Mouse (Mus musculus) heart, embryonic 14.5 days (tissue): ENCODE results near the gene Guca2b. TPM values are rescaled to one million over a fixed set of nuclear protein-coding genes. Genes with fewer than 3 reads are reported as not detected.
A peak's percentile ranks its signal among the peaks of the same experiment; 100 is the strongest.

Experiments used
- ATAC-seq: fragments of 200-750 bp; cut with Nextera tagmentation; 2 replicates; pipeline ENCODE4 v1.8.0; 2017; ENCODE audit warnings: low read depth, moderate TSS enrichment; ENCODE audit not compliant: insufficient number of reproducible peaks, insufficient read depth, low FRiP score
- H3K27ac ChIP-seq, 2 experiments: fragments of 200-500 bp in 1 of 2; fragments of 300-500 bp in 1 of 2; sonication (generic) in 1 of 2; replicated peaks in 1 of 2; 2 replicates each; pipeline ENCODE4 v1.5.1; 2012 to 2014; ENCODE audit warnings: low read depth in 2 of 2, low read length in 2 of 2, control low read depth in 1 of 2, mild to moderate bottlenecking in 1 of 2, mixed read lengths in 1 of 2; ENCODE audit not compliant: control insufficient read depth in 1 of 2, insufficient read depth in 1 of 2
- H3K27me3 ChIP-seq: fragments of 300-500 bp; sonication (generic); 2 replicates; pipeline ENCODE4 v1.6.1; 2014; ENCODE audit warnings: mild to moderate bottlenecking, low read length, control low read depth; ENCODE audit not compliant: control insufficient read depth, insufficient read depth
- H3K36me3 ChIP-seq: fragments of 300-500 bp; sonication (generic); 2 replicates; pipeline ENCODE4 v1.6.1; 2014; ENCODE audit warnings: mild to moderate bottlenecking, control low read depth, low read length, mixed read lengths; ENCODE audit not compliant: control insufficient read depth, insufficient read depth
- H3K4me1 ChIP-seq, 2 experiments: fragments of 200-500 bp in 1 of 2; fragments of 300-500 bp in 1 of 2; sonication (generic) in 1 of 2; 2 replicates each; pipeline ENCODE4 v1.6.1; 2012 to 2014; ENCODE audit warnings: low read length in 2 of 2, control low read depth in 1 of 2, mixed read lengths in 1 of 2; ENCODE audit not compliant: control insufficient read depth in 2 of 2, insufficient read depth in 2 of 2
- H3K4me2 ChIP-seq: fragments of 300-500 bp; sonication (generic); 2 replicates; pipeline ENCODE4 v1.6.1; 2014; ENCODE audit warnings: mild to moderate bottlenecking, low read length
- H3K4me3 ChIP-seq, 2 experiments: fragments of 200-500 bp in 1 of 2; fragments of 300-500 bp in 1 of 2; sonication (generic) in 1 of 2; 2 replicates each; pipeline ENCODE4 v1.5.1; 2012 to 2014; ENCODE audit warnings: low read length in 2 of 2, mild to moderate bottlenecking in 2 of 2, control low read depth in 1 of 2, low read depth in 1 of 2, moderate library complexity in 1 of 2; ENCODE audit not compliant: control insufficient read depth in 1 of 2, insufficient read depth in 1 of 2
- H3K9ac ChIP-seq: fragments of 300-500 bp; sonication (generic); 2 replicates; pipeline ENCODE4 v1.6.1; 2014; ENCODE audit warnings: mild to moderate bottlenecking, low read length
- H3K9me3 ChIP-seq: fragments of 300-500 bp; sonication (generic); 2 replicates; pipeline ENCODE4 v1.6.1; 2016; ENCODE audit warnings: low read length, control low read depth; ENCODE audit not compliant: control insufficient read depth
- WGBS: fragments of 180-500 bp; shearing (Covaris S2); extraction: QIAGEN DNeasy Blood & Tissue Kit; methylation state at CpG from one replicate; pipeline ENCODE4 v1.1.7; 2014; 5-methylcytosine and 5-hydroxymethylcytosine counted together
- polyA plus RNA-seq: library from polyadenylated mRNA; unstranded; fragments of >200 nt; fragmentation: Nextera tagmentation; extraction: Ambion mirVana; gene quantifications from 2 replicates; pipeline ENCODE4 v1.2.1, GENCODE M21; 2014

Guca2b gene
- polyA plus RNA-seq, 1 experiment from 2014 or later, result not detected

GRCm38 (mm10) chr4:119666116-119666515, 7.4 kb upstream of the Guca2b start:
- Histone ChIP-seq H3K36me3 (no peaks in the 10 kb centered on the region), H3K27me3 (no peaks in the 10 kb centered on the region), H3K4me3 (no peak overlapping the region), H3K9me3 (no peaks in the 10 kb centered on the region), H3K4me2 (no peak overlapping the region), H3K9ac (peak overlapping the region; percentile 5; the same call in 1 of the 2 replicates), H3K27ac (peak overlapping the region in 1 of 2 experiments; percentile 50; a peak in 2 of 4 replicates), H3K4me1 (peaks cover 26 to 42% of the 10 kb centered on the region in 2 experiments)
- ATAC-seq, result no peak
- WGBS, result 28% methylated on average over 8 of the region's 8 CpGs

GRCm38 (mm10) chr4:119665166-119665565, 6.4 kb upstream of the Guca2b start:
- H3K27ac ChIP-seq, result no peak overlapping the region
- no peaks in the 10 kb centered on the region for H3K36me3 ChIP-seq
- 93% methylated on average over 2 of the region's 2 CpGs for WGBS
- H3K9ac ChIP-seq, result no peak overlapping the region
- peaks cover 27 to 42% of the 10 kb centered on the region in 2 experiments for H3K4me1 ChIP-seq
- H3K4me3 ChIP-seq, result no peak overlapping the region
- no peaks in the 10 kb centered on the region for H3K9me3 ChIP-seq
- ATAC-seq, result no peak
- H3K4me2 ChIP-seq, result no peak overlapping the region
- H3K27me3 ChIP-seq, result no peaks in the 10 kb centered on the region

GRCm38 (mm10) chr4:119663409-119664095, 4.8 kb upstream of the Guca2b start:
- Histone ChIP-seq H3K9ac (no peak overlapping the region), H3K27me3 (no peaks in the 10 kb centered on the region), H3K4me1 (peaks cover 27 to 42% of the 10 kb centered on the region in 2 experiments), H3K27ac (peak overlapping the region; percentile 88 to 93; a peak in 3 of 4 replicates), H3K36me3 (no peaks in the 10 kb centered on the region), H3K4me2 (no peak overlapping the region), H3K9me3 (no peaks in the 10 kb centered on the region), H3K4me3 (no peak overlapping the region)
- 94% methylated on average over 14 of the region's 14 CpGs for WGBS
- no peak for ATAC-seq

- no peaks in the 10 kb centered on the region for H3K27me3 ChIP-seq
- H3K9ac ChIP-seq, result peak overlapping the region; percentile 46; the same call in 1 of the 2 replicates
- H3K36me3 ChIP-seq, result no peaks in the 10 kb centered on the region
- ATAC-seq, result no peak
- 74% methylated on average over 7 of the region's 7 CpGs for WGBS
- H3K27ac ChIP-seq, result peak overlapping the region; percentile 88 to 93
- no peaks in the 10 kb centered on the region for H3K9me3 ChIP-seq
- H3K4me2 ChIP-seq, result no peak overlapping the region
- H3K4me3 ChIP-seq, result no peak overlapping the region
- H3K4me1 ChIP-seq, result peaks cover 27 to 42% of the 10 kb centered on the region in 2 experiments
Measured at GRCm38 (mm10) chr4:119662976-119663375, 4.2 kb upstream of the Guca2b start.

- peak overlapping the region; percentile 6; the same call in 1 of the 2 replicates for H3K4me2 ChIP-seq
- peaks cover 27 to 42% of the 10 kb centered on the region in 2 experiments for H3K4me1 ChIP-seq
- ATAC-seq, result peak; percentile 83
- no peaks in the 10 kb centered on the region for H3K27me3 ChIP-seq
- peak overlapping the region; percentile 46; the same call in 1 of the 2 replicates for H3K9ac ChIP-seq
- H3K9me3 ChIP-seq, result no peaks in the 10 kb centered on the region
- peak overlapping the region; percentile 88 to 93 for H3K27ac ChIP-seq
- WGBS, result 9% methylated on average over 4 of the region's 4 CpGs
- no peak overlapping the region for H3K4me3 ChIP-seq
- no peaks in the 10 kb centered on the region for H3K36me3 ChIP-seq
Measured at GRCm38 (mm10) chr4:119662151-119662550, 3.4 kb upstream of the Guca2b start.

- H3K36me3 ChIP-seq, result no peaks in the 10 kb centered on the region
- no peak overlapping the region for H3K27ac ChIP-seq
- 68% methylated on average over 8 of the region's 8 CpGs for WGBS
- no peaks in the 10 kb centered on the region for H3K9me3 ChIP-seq
- no peak for ATAC-seq
- H3K4me2 ChIP-seq, result no peak overlapping the region
- H3K9ac ChIP-seq, result no peak overlapping the region
- no peaks in the 10 kb centered on the region for H3K27me3 ChIP-seq
- H3K4me1 ChIP-seq, result peaks cover 21 to 31% of the 10 kb centered on the region in 2 experiments
- H3K4me3 ChIP-seq, result no peak overlapping the region
Measured at GRCm38 (mm10) chr4:119660007-119660406, 1.3 kb upstream of the Guca2b start.

GRCm38 (mm10) chr4:119658246-119658645, 508 bp downstream of the Guca2b start:
- Histone ChIP-seq H3K4me1 (peaks cover 19 to 28% of the 10 kb centered on the region in 2 experiments), H3K27ac (no peak overlapping the region), H3K27me3 (no peaks in the 10 kb centered on the region), H3K9me3 (peaks cover 4% of the 10 kb centered on the region), H3K4me3 (no peak overlapping the region), H3K9ac (no peak overlapping the region), H3K4me2 (no peak overlapping the region), H3K36me3 (no peaks in the 10 kb centered on the region)
- ATAC-seq, result no peak
- WGBS, result 68% methylated on average over 2 of the region's 2 CpGs
